Mouse (Mus musculus) forebrain, embryonic 12.5 days (tissue): ENCODE measurements around the gene Pdgfd. TPM values are rescaled to one million over a fixed set of nuclear protein-coding genes. Genes with fewer than 3 reads are reported as not detected.
A peak's percentile ranks its signal among the peaks of the same experiment; 100 is the strongest.

Experiments
- ATAC-seq: fragments of 200-750 bp; cut with Nextera tagmentation; 2 replicates; pipeline ENCODE4 v1.8.0; 2017; ENCODE audit warnings: moderate TSS enrichment; ENCODE audit not compliant: low FRiP score
- H3K27ac ChIP-seq: fragments of 300-500 bp; sonication (generic); 2 replicates; pipeline ENCODE4 v1.5.1; 2016; ENCODE audit warnings: mild to moderate bottlenecking
- H3K27me3 ChIP-seq: fragments of 300-500 bp; sonication (generic); 2 replicates; pipeline ENCODE4 v1.6.1; 2016; ENCODE audit warnings: mild to moderate bottlenecking
- H3K36me3 ChIP-seq: fragments of 300-500 bp; sonication (generic); replicated peaks from 2 replicates; pipeline ENCODE4 v1.6.1; 2016; ENCODE audit warnings: mild to moderate bottlenecking
- H3K4me1 ChIP-seq: fragments of 300-500 bp; sonication (generic); 2 replicates; pipeline ENCODE4 v1.6.1; 2016
- H3K4me2 ChIP-seq: fragments of 300-500 bp; sonication (generic); 2 replicates; pipeline ENCODE4 v1.6.1; 2016; ENCODE audit warnings: mild to moderate bottlenecking, moderate library complexity
- H3K4me3 ChIP-seq: fragments of 300-500 bp; sonication (generic); replicated peaks from 2 replicates; pipeline ENCODE4 v1.5.1; 2016; ENCODE audit warnings: mild to moderate bottlenecking
- H3K9ac ChIP-seq: fragments of 300-500 bp; sonication (generic); 2 replicates; pipeline ENCODE4 v1.6.1; 2016; ENCODE audit warnings: mild to moderate bottlenecking
- H3K9me3 ChIP-seq: fragments of 300-500 bp; sonication (generic); 2 replicates; pipeline ENCODE4 v1.6.1; 2016
- WGBS: fragments of 180-500 bp; shearing (Covaris S2); methylation state at CpG from one replicate; pipeline ENCODE4 v1.1.7; 2016; 5-methylcytosine and 5-hydroxymethylcytosine counted together
- polyA plus RNA-seq: library from polyadenylated mRNA; unstranded; fragments of >200 nt; fragmentation: Nextera tagmentation; extraction: Ambion mirVana; gene quantifications from 2 replicates; pipeline ENCODE4 v1.2.1, GENCODE M21; 2016

Pdgfd gene
- polyA plus RNA-seq, 1 experiment from 2014 or later, result 2.9 TPM

DNA sequence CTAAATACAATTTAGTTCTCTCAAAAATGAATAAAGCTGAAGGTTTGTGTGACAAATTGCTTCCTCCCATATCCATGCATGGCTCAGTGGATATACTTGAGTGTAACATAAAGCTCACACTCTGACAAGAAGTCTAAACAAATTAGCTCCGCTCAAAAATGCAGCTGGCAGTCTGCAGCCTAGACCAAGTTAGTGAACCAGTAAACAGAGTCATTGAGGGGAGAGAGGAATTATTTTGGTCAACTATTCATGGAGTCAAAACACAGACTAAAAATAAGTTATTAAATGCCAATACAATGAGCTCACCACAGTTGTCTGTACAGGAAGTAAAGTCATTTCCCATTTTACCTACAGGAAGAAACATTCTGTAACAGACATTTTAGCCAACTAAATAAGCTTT, 233.4 kb downstream of the Pdgfd start:
- Histone ChIP-seq H3K27ac (no peak overlapping the region), H3K4me3 (no peak overlapping the region), H3K9me3 (no peaks in the 10 kb centered on the region), H3K4me1 (no peaks in the 10 kb centered on the region), H3K27me3 (no peaks in the 10 kb centered on the region), H3K36me3 (no peaks in the 10 kb centered on the region), H3K9ac (no peak overlapping the region), H3K4me2 (no peak overlapping the region)
- 63% methylated on average over 1 of the region's 1 CpGs for WGBS
- ATAC-seq, result no peak

DNA sequence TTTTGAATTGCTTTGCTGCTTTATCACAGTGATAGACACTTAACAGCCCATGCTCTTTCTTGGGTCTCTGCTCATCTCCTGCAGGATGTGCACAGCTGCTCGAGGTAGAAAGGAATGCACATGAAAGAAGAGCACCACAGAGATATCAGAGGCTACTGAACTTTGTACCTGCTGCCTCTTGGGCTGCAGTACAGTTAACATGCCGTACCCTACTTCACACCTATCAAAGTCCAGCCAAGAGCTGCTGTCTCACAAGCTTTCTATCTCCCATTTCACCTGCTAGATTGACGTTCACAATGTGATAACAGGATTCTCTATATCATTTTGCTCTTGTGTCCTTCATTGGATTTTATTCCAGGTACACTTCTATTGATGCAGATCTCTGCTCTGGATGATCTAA, 238.2 kb downstream of the Pdgfd start:
- Histone ChIP-seq H3K36me3 (no peaks in the 10 kb centered on the region), H3K4me3 (no peak overlapping the region), H3K27ac (no peak overlapping the region), H3K4me2 (no peak overlapping the region), H3K4me1 (no peaks in the 10 kb centered on the region), H3K27me3 (no peaks in the 10 kb centered on the region), H3K9ac (no peak overlapping the region), H3K9me3 (no peaks in the 10 kb centered on the region)
- ATAC-seq, result no peak
- 73% methylated on average over 3 of the region's 3 CpGs for WGBS

DNA sequence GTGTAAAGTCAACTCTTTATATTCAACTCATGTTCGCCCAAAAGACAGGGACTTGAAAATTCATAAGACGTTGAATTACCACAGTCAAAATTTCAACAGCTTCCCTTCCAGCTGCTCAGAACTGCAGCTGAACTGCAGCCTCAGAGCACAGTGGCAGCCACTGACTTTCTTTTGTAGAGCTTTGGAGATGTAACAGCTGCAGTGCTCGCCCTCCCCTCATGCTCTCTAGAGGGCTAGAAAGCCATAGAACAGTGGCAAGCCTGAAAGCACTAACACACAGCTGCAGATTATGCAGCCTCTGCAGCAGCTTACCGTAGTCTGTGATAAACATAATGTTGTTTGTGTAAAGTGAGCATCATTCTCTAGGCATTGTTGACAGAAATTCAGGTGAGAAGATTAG, 239.6 kb downstream of the Pdgfd start:
- WGBS, result 57% methylated on average over 4 of the region's 4 CpGs
- Histone ChIP-seq H3K9me3 (no peaks in the 10 kb centered on the region), H3K4me1 (no peaks in the 10 kb centered on the region), H3K27ac (no peak overlapping the region), H3K27me3 (no peaks in the 10 kb centered on the region), H3K4me2 (no peak overlapping the region), H3K36me3 (no peaks in the 10 kb centered on the region), H3K4me3 (no peak overlapping the region), H3K9ac (no peak overlapping the region)
- ATAC-seq, result peak; percentile 55; the same call in 1 of the 2 replicates

- Histone ChIP-seq H3K9ac (no peak overlapping the region), H3K36me3 (no peaks in the 10 kb centered on the region), H3K27me3 (no peaks in the 10 kb centered on the region), H3K4me1 (no peaks in the 10 kb centered on the region), H3K4me3 (no peak overlapping the region), H3K27ac (no peak overlapping the region), H3K4me2 (no peak overlapping the region), H3K9me3 (no peaks in the 10 kb centered on the region)
- ATAC-seq, result no peak
Observed at GRCm38 (mm10) chr9:6424606-6425005, 256.2 kb downstream of the Pdgfd start.

Other genes starting within 250 kb of the Pdgfd start
- gene Ddi1, start 101.3 kb downstream of the Pdgfd start, polyA plus RNA-seq, result not detected in 2 replicates